Mouse (Mus musculus): ENCODE measurements around the gene Gm14418.

Gm14418 gene

GRCm38 (mm10) chr2:177398096-177398495 lies at the start of gene Gm14418:
Gene Gm14418 (minus strand): TSS chr2:177398320.
- DNase-seq (ENCODE audit: low read depth, low spot score) = peak; percentile 0

Data from CD4-positive, CD25-positive, alpha-beta regulatory T cell, adult 2 months (primary cell).